Mouse (Mus musculus) cortical plate, adult 2 months (tissue): ENCODE measurements at regions not wholly inside any gene's neighbourhood (a gene's known extent, or its start where the extent isn't known, plus 50 kb on each side); places are given as distances from the start of the nearest gene placed in this dataset.
A peak's percentile ranks its signal among the peaks of the same experiment; 100 is the strongest.

ENCODE experiments used
- H3K27ac ChIP-seq: fragments of 200-500 bp; 2 replicates; pipeline ENCODE4 v1.5.1; 2012; ENCODE audit warnings: low read length, control low read depth, inconsistent platforms; ENCODE audit not compliant: insufficient read depth
- H3K4me1 ChIP-seq: fragments of 200-500 bp; 2 replicates; pipeline ENCODE4 v1.6.1; 2011; ENCODE audit warnings: low read length; ENCODE audit not compliant: control insufficient read depth, insufficient read depth
- H3K4me3 ChIP-seq: fragments of 200-500 bp; 2 replicates; pipeline ENCODE4 v1.5.1; 2011; ENCODE audit warnings: mild to moderate bottlenecking, low read length, control low read depth; ENCODE audit not compliant: insufficient read depth
- CTCF ChIP-seq: fragments of 200-500 bp; IDR thresholded peaks from 2 replicates; pipeline ENCODE4 v1.5.1; 2011; ENCODE audit warnings: mild to moderate bottlenecking, control low read depth, low read length; ENCODE audit not compliant: insufficient read depth; ENCODE audit errors: extremely low read depth
- POLR2A ChIP-seq: fragments of 200-500 bp; IDR thresholded peaks from 2 replicates; pipeline ENCODE4 v1.6.1; 2011; ENCODE audit warnings: mild to moderate bottlenecking, low read length, control low read depth; ENCODE audit not compliant: insufficient read depth; ENCODE audit errors: extremely low read depth

DNA sequence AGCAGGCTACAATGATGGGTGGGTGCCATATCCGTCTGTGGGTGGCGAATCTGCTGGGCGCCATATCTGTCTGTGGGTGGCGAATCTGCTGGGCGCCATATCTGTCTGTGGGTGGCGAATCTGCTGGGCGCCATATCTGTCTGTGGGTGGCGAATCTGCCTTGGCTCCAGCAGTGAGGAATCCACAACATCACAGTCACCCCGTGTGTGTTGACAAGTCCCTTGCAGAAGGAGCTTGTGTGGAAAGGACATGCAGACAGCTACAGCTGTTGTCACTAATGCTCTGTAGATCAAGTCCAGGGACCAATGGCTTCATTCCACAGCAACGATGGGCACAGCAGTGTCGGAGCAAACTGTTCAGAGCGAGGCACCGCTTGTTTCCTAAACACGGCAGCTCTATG lies 148.6 kb downstream of the Vrk1 start:
- H3K4me3 ChIP-seq: no peak overlapping the region
- no peak for TF ChIP-seq CTCF
- no peak for TF ChIP-seq POLR2A
- peaks cover 2% of the 10 kb centered on the region; the same call in 1 of the 2 replicates for H3K4me1 ChIP-seq
- no peak overlapping the region for H3K27ac ChIP-seq

DNA sequence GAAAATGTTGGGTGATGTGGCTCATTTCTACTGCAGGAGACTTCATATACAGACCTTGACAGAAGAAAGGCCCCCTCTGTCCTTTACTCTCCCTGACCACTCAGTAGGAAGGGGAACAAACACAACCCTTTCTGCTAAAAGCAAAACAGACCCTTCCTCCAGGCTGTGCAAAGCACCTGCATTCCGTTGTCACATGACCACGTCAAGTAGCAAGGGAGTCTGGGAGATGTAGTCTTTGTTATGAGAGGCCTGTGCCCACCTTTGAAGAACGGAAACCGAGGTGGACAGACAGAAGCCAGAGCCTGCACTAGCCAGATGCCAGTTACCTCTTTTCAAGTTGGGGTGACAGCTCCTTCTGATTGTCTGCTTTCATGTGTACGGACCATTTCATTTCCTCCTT lies 161.3 kb downstream of the Vrk1 start:
- TF ChIP-seq CTCF (no peak), POLR2A (no peak)
- no peak overlapping the region for H3K4me3 ChIP-seq
- peaks cover 2% of the 10 kb centered on the region; the same call in 1 of the 2 replicates for H3K4me1 ChIP-seq
- no peak overlapping the region for H3K27ac ChIP-seq

DNA sequence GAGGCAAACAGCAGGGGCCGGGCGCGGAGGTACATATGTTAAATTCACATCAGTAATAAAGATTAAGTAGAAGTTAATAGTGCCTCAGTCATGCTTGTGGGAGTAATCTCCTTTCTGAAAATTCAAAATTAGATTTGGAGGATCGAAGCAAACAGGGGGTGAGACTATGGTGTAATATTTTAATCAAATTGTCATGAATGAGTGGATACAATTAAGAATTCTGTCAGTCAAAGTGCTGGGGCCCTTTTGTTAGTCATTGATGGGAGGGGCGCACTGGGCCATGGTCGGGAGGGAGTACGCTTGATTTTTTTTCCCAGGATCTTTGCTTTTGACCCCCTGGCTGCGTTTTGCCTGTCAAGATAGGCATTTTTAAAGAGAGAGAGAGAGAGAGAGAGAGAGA lies 163.2 kb downstream of the Vrk1 start:
- TF ChIP-seq POLR2A: no peak
- TF ChIP-seq CTCF: no peak
- peaks cover 2% of the 10 kb centered on the region; the same call in 1 of the 2 replicates for H3K4me1 ChIP-seq
- H3K4me3 ChIP-seq: no peak overlapping the region
- H3K27ac ChIP-seq: no peak overlapping the region

DNA sequence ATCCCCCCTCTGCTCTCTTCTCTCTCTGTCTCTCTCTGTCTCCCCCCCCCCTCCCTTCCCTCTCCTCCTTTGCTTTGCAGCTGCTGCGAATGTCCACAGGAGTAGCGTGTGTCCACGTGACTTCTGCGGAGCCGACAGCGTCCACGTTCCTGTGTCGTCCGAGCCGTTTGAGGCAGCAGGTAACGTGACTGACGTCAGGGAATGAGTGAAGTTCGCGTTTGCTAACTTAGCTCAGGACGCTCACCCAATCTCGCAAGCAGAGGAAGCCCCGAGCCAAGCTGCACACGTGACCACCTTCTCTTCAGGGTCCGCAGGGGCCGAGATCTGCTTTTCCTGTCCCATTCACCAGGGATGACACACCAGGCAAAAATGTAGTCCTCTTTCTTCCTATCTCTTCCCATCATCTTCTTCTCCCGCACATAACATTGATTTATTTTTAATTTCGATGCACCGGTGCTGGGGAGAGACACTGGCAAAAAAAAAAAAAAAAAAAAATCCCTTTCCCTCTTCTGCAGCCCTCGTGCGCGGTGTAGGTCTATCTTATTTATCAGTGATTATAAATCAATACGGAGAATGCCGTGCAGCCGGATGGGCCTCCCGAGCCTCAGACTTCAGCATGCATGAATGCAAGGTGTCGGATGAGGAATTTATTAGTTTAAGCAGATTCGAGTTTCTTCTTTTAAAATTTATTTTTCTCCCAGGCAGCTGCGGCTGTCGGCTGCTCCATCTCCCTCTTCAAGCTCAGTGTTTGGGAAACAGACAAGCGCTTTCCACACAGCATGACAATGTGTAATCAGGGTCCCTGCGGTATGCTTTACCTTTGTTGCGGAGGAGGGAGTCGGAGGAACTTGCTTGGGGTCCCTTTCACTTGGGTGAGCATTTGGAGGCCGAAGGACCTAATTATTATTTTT lies 164.3 kb downstream of the Vrk1 start:
- TF ChIP-seq CTCF (no peak), POLR2A (peak; percentile 41; the same call in 1 of the 2 replicates)
- Histone ChIP-seq H3K4me1 (peaks cover 2% of the 10 kb centered on the region; the same call in 1 of the 2 replicates), H3K4me3 (peak overlapping the region; percentile 39), H3K27ac (peak overlapping the region; percentile 69; the same call in 1 of the 2 replicates)

DNA sequence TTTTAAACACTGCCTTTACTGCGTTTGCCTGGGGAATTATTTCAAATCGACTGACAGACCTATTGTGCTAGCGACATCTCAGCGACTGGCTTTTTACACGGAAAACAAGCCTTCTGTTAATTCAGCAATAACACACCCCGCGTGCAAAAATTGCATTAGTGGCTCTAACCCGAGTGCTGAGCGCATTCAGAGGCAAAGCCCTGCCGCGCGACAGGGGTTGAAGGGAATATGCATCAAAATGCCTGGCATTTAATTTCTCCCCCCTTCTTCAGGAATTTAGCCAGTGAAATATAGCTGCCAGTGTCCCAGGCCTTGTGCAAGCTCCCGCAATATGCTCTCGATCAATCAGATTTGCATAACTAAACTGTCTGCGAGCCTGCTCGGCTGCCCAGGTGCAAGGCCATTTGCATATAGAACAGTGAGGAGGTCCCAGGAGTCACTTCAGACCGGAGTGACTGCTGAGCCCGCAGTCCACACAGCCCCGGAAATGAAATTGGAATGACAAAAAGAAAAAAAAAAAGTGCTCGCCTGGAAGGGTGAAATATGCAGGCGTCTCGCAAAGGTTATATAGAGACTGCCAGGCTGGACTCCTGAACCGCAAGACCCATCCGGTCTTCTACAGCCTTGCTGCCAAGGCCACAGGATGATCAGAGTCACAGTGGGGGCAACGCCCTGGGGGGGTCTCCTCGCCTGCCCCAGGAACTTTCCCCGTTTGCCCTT lies 165.1 kb downstream of the Vrk1 start:
- Histone ChIP-seq H3K4me3 (peak overlapping the region; percentile 39), H3K4me1 (peaks cover 2% of the 10 kb centered on the region; the same call in 1 of the 2 replicates), H3K27ac (peak overlapping the region; percentile 69)
- TF ChIP-seq POLR2A (no peak), CTCF (no peak)

DNA sequence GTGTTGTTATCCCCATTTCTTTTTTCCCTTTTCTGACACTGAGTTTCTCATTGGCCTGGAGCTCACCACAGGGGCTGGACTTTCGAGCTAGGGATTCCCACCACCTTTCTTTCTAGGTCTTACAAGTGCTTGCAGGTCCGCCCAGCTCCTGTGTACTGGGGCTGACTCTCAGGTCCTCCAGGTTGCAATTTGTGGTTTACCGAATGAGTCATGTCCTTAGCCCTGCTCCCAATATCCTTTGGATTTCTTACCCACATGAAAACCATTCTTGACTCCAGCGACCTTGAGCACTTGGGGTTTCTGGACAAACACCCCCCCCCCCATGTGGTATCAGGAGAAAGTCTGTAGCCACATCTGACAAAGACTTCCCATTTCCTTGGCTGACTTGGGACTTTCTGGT lies 167.3 kb downstream of the Vrk1 start:
- Histone ChIP-seq H3K4me3 (no peak overlapping the region), H3K27ac (no peak overlapping the region), H3K4me1 (peaks cover 2% of the 10 kb centered on the region; the same call in 1 of the 2 replicates)
- TF ChIP-seq POLR2A: no peak
- no peak for TF ChIP-seq CTCF

DNA sequence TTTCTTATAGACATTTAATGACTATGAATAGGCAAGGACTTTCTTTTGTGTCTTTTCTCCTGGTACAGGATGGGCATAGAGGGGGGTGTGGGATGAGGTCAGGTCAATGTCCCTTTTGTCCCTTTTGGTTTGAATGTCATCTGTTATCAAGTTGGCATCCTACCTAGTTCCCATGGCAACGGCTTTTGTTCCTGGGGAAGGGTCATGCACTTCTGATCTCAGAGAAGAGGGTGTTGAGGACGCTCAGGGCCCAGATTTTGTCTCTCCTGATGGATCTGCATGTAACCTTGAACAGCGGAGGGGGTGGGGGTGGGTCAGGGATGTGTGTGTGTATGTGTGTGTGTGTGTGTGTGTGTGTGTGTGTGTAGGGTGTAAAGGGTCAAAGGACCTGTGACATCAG lies 167.8 kb downstream of the Vrk1 start:
- Histone ChIP-seq H3K27ac (no peak overlapping the region), H3K4me3 (no peak overlapping the region), H3K4me1 (peaks cover 2% of the 10 kb centered on the region; the same call in 1 of the 2 replicates)
- TF ChIP-seq POLR2A: no peak
- no peak for TF ChIP-seq CTCF

DNA sequence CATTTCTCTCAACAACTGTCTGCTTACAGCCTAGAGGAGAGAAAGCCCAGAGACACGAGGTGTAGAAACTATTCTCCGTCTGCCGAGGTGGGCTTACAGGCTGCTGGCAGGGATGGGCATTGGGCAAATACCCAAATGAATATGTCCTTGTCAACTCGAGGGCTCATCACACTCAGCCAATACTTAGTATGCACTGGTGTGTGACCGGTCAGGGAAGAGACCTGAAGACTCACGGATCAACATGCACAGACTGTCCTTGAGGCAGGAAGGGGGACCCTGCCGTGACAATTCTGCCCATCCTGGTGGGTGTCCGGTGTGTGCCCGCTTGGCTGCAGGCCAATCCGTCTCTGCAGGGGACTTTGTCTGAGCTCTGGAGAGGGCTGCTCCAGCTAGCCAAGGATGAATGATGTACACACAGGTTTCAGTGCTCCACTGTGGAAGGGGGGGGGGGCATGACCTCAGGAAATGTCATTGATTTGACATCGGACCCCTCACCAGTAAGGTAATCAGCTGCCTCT lies 168.7 kb downstream of the Vrk1 start:
- Histone ChIP-seq H3K4me3 (no peak overlapping the region), H3K27ac (no peak overlapping the region), H3K4me1 (peaks cover 2% of the 10 kb centered on the region; the same call in 1 of the 2 replicates)
- TF ChIP-seq POLR2A: no peak
- no peak for TF ChIP-seq CTCF

DNA sequence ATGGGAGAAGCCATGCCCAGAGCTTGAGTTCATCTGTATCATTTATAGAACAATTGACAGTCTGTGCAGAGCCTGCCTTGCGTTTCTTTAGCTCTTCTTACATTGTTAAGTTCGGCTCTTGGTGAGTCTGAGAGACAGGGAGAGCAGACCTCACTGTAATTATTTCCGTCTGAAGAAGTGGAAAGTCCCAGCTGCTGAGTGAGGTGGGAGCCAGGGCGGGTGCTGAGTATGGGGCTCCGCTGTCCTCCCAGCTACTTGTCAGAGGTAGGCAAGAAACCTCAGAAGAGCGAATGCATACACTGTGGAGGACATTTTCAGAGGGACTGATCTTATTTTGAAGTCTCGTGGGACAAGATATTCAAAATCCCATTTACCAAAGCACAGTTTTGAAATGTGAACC lies 172.9 kb downstream of the Vrk1 start:
- no peaks in the 10 kb centered on the region; the same call in 1 of the 2 replicates for H3K4me1 ChIP-seq
- TF ChIP-seq CTCF: no peak
- TF ChIP-seq POLR2A: no peak
- H3K27ac ChIP-seq: no peak overlapping the region
- no peak overlapping the region for H3K4me3 ChIP-seq
